Mouse (Mus musculus) cerebellum, adult 2 months (tissue): ENCODE results near the gene Bex1. TPM values are rescaled to one million over a fixed set of nuclear protein-coding genes. Genes with fewer than 3 reads are reported as not detected.
A peak's percentile ranks its signal among the peaks of the same experiment; 100 is the strongest.

Experiments used
- DNase-seq, 2 experiments: peaks; one replicate each; pipeline ENCODE4 v3.0.0; 2021
- H3K27ac ChIP-seq: fragments of 200-500 bp; 2 replicates; pipeline ENCODE4 v1.5.1; 2012; ENCODE audit warnings: low read length, control low read depth, inconsistent platforms; ENCODE audit not compliant: insufficient read depth
- H3K27me3 ChIP-seq: fragments of 200-500 bp; 2 replicates; pipeline ENCODE4 v1.6.1; 2012; ENCODE audit warnings: inconsistent platforms, mild to moderate bottlenecking, low read length, moderate library complexity; ENCODE audit not compliant: control insufficient read depth, insufficient read depth
- H3K4me1 ChIP-seq: fragments of 200-500 bp; 2 replicates; pipeline ENCODE4 v1.6.1; 2011; ENCODE audit warnings: low read length; ENCODE audit not compliant: control insufficient read depth, insufficient read depth
- H3K4me3 ChIP-seq: fragments of 200-500 bp; replicated peaks from 2 replicates; pipeline ENCODE3; 2011; ENCODE audit warnings: mild to moderate bottlenecking, low read depth, low read length, control low read depth; ENCODE audit not compliant: insufficient read depth
- CTCF ChIP-seq: fragments of 200-500 bp; IDR thresholded peaks from 2 replicates; pipeline ENCODE4 v1.5.1; 2011; ENCODE audit warnings: low read depth, mild to moderate bottlenecking, control low read depth, low read length, moderate library complexity, borderline replicate concordance; ENCODE audit not compliant: insufficient read depth
- POLR2A ChIP-seq: fragments of 200-500 bp; IDR thresholded peaks from 2 replicates; pipeline ENCODE4 v1.6.1; 2011; ENCODE audit warnings: low read length, control low read depth, borderline replicate concordance; ENCODE audit not compliant: insufficient read depth
- WGBS: fragments of 180-500 bp; shearing (Covaris S2); methylation state at CpG from one replicate; pipeline ENCODE4 v1.1.7; 2018; 5-methylcytosine and 5-hydroxymethylcytosine counted together
- polyA plus RNA-seq: library from polyadenylated mRNA; depleted of rRNA; stranded (reverse); fragments of >200 nt; gene quantifications from 2 replicates; pipeline ENCODE4 v1.2.3, GENCODE M21; 2012

Bex1 gene
- polyA plus RNA-seq, 1 experiment = 110 TPM

- Histone ChIP-seq H3K27me3 (no peaks in the 10 kb centered on the region), H3K27ac (no peak overlapping the region), H3K4me1 (no peaks in the 10 kb centered on the region), H3K4me3 (no peak overlapping the region)
- peak; percentile 33 to 37 for DNase-seq
- TF ChIP-seq CTCF = peak; percentile 34; the same call in 1 of the 2 replicates
- TF ChIP-seq POLR2A = no peak
- WGBS = 10% methylated on average over 3 of the region's 3 CpGs
Measured at GRCm38 (mm10) chrX:136238118-136238517, 22.8 kb upstream of the Bex1 start.

GRCm38 (mm10) chrX:136227768-136228167 is 12.5 kb upstream of the Bex1 start:
- DNase-seq = no peak
- H3K27me3 ChIP-seq = no peaks in the 10 kb centered on the region
- no peak overlapping the region for H3K4me3 ChIP-seq
- no peak overlapping the region for H3K27ac ChIP-seq
- 46% methylated on average over 5 of the region's 5 CpGs for WGBS
- H3K4me1 ChIP-seq = no peaks in the 10 kb centered on the region
- TF ChIP-seq CTCF (no peak), POLR2A (no peak)

- TF ChIP-seq POLR2A (no peak), CTCF (no peak)
- no peak for DNase-seq
- Histone ChIP-seq H3K4me3 (no peak overlapping the region), H3K4me1 (no peaks in the 10 kb centered on the region), H3K27me3 (no peaks in the 10 kb centered on the region), H3K27ac (no peak overlapping the region)
- 65% methylated on average over 6 of the region's 6 CpGs for WGBS
Measured at GRCm38 (mm10) chrX:136223714-136224113, 8.4 kb upstream of the Bex1 start.

GRCm38 (mm10) chrX:136216303-136216702 is 990 bp upstream of the Bex1 start:
- no peak for TF ChIP-seq CTCF
- TF ChIP-seq POLR2A = no peak
- Histone ChIP-seq H3K27me3 (no peaks in the 10 kb centered on the region), H3K4me1 (no peaks in the 10 kb centered on the region), H3K4me3 (no peak overlapping the region), H3K27ac (no peak overlapping the region)
- DNase-seq = no peak
- 31% methylated on average over 1 of the region's 1 CpGs for WGBS

- 81% methylated on average over 2 of the region's 2 CpGs for WGBS
- no peak overlapping the region for H3K4me3 ChIP-seq
- H3K27me3 ChIP-seq = no peaks in the 10 kb centered on the region
- TF ChIP-seq POLR2A = no peak
- no peak for TF ChIP-seq CTCF
- no peak overlapping the region for H3K27ac ChIP-seq
- no peak for DNase-seq
- H3K4me1 ChIP-seq = no peaks in the 10 kb centered on the region
Measured at GRCm38 (mm10) chrX:136213396-136213795, 1.9 kb downstream of the Bex1 start.

GRCm38 (mm10) chrX:136204406-136204805 is 10.9 kb downstream of the Bex1 start:
- no peaks in the 10 kb centered on the region for H3K27me3 ChIP-seq
- no peak for DNase-seq
- no peak overlapping the region for H3K27ac ChIP-seq
- no peak overlapping the region for H3K4me3 ChIP-seq
- TF ChIP-seq CTCF (no peak), POLR2A (no peak)
- peaks cover 2% of the 10 kb centered on the region; the same call in 1 of the 2 replicates for H3K4me1 ChIP-seq
- WGBS = 89% methylated on average over 6 of the region's 6 CpGs

GRCm38 (mm10) chrX:136203664-136204066 is 11.6 kb downstream of the Bex1 start, which contains the start of gene Tceal5:
Gene Tceal5 (minus strand): TSS chrX:136203876.
- H3K4me3 ChIP-seq = peak within 1 kb of the TSS; percentile 96
- WGBS = 2% methylated on average over 9 of the region's 9 CpGs
- H3K4me1 ChIP-seq = peaks cover 2% of the 10 kb centered on the region; the same call in 1 of the 2 replicates
- TF ChIP-seq POLR2A (peak; percentile 59; the same call in 1 of the 2 replicates), CTCF (no peak)
- no peaks in the 10 kb centered on the region for H3K27me3 ChIP-seq
- H3K27ac ChIP-seq = peak within 1 kb of the TSS; percentile 74
- peak; percentile 75 to 82 for DNase-seq

GRCm38 (mm10) chrX:136203257-136203656 is 12.1 kb downstream of the Bex1 start:
- Histone ChIP-seq H3K4me3 (peak overlapping the region; percentile 96), H3K27me3 (no peaks in the 10 kb centered on the region), H3K4me1 (peaks cover 2% of the 10 kb centered on the region; the same call in 1 of the 2 replicates), H3K27ac (peak overlapping the region; percentile 74)
- WGBS = 10% methylated on average over 7 of the region's 7 CpGs
- TF ChIP-seq POLR2A (no peak), CTCF (no peak)
- DNase-seq = no peak
